Mouse (Mus musculus): ENCODE data around the gene BC052040.

The BC052040 gene

GRCm38 (mm10) chr2:115702610-115703009, 121.1 kb downstream of the BC052040 start:
- no peak for DNase-seq (ENCODE audit: low spot score)

- no peak for DNase-seq (ENCODE audit: low spot score)
Observed at GRCm38 (mm10) chr2:115717535-115717934, 136.0 kb downstream of the BC052040 start.

GRCm38 (mm10) chr2:115717980-115718379, 136.5 kb downstream of the BC052040 start:
- DNase-seq (ENCODE audit: low spot score): no peak

GRCm38 (mm10) chr2:115723452-115723851, 141.9 kb downstream of the BC052040 start:
- DNase-seq (ENCODE audit: low spot score): no peak

GRCm38 (mm10) chr2:115724216-115724615, 142.7 kb downstream of the BC052040 start:
- no peak for DNase-seq (ENCODE audit: low spot score)

- DNase-seq (ENCODE audit: low spot score): no peak
Observed at GRCm38 (mm10) chr2:115724726-115725125, 143.2 kb downstream of the BC052040 start.

- no peak for DNase-seq (ENCODE audit: low spot score)
Observed at GRCm38 (mm10) chr2:115725503-115725902, 144.0 kb downstream of the BC052040 start.

- no peak for DNase-seq (ENCODE audit: low spot score)
Observed at GRCm38 (mm10) chr2:115725926-115726325, 144.4 kb downstream of the BC052040 start.

- DNase-seq (ENCODE audit: low spot score): no peak
Observed at GRCm38 (mm10) chr2:115726806-115727205, 145.3 kb downstream of the BC052040 start.

- DNase-seq (ENCODE audit: low spot score): no peak
Observed at GRCm38 (mm10) chr2:115728627-115729026, 147.1 kb downstream of the BC052040 start.

- DNase-seq (ENCODE audit: low spot score): no peak
Observed at GRCm38 (mm10) chr2:115730502-115730901, 149.0 kb downstream of the BC052040 start.

GRCm38 (mm10) chr2:115731171-115731570, 149.7 kb downstream of the BC052040 start:
- DNase-seq (ENCODE audit: low spot score): no peak

- DNase-seq (ENCODE audit: low spot score): no peak
Observed at GRCm38 (mm10) chr2:115732572-115732971, 151.1 kb downstream of the BC052040 start.

GRCm38 (mm10) chr2:115733017-115733692, 151.6 kb downstream of the BC052040 start:
- no peak for DNase-seq (ENCODE audit: low spot score)

- no peak for DNase-seq (ENCODE audit: low spot score)
Observed at GRCm38 (mm10) chr2:115734850-115735249, 153.3 kb downstream of the BC052040 start.

- DNase-seq (ENCODE audit: low spot score): no peak
Observed at GRCm38 (mm10) chr2:115736416-115736815, 154.9 kb downstream of the BC052040 start.

GRCm38 (mm10) chr2:115737966-115738365, 156.4 kb downstream of the BC052040 start:
- DNase-seq (ENCODE audit: low spot score): no peak

- no peak for DNase-seq (ENCODE audit: low spot score)
Observed at GRCm38 (mm10) chr2:115742061-115742460, 160.5 kb downstream of the BC052040 start.

GRCm38 (mm10) chr2:115747639-115748038, 166.1 kb downstream of the BC052040 start:
- no peak for DNase-seq (ENCODE audit: low spot score)

- DNase-seq (ENCODE audit: low spot score): no peak
Observed at GRCm38 (mm10) chr2:115751177-115751576, 169.7 kb downstream of the BC052040 start.

- no peak for DNase-seq (ENCODE audit: low spot score)
Observed at GRCm38 (mm10) chr2:115757685-115758084, 176.2 kb downstream of the BC052040 start.

GRCm38 (mm10) chr2:115758542-115758941, 177.0 kb downstream of the BC052040 start:
- no peak for DNase-seq (ENCODE audit: low spot score)

GRCm38 (mm10) chr2:115764595-115765305, 183.2 kb downstream of the BC052040 start:
- no peak for DNase-seq (ENCODE audit: low spot score)
